Mouse (Mus musculus): ENCODE measurements at regions not wholly inside any gene's neighbourhood (a gene's known extent, or its start where the extent isn't known, plus 50 kb on each side); places are given as distances from the start of the nearest gene placed in this dataset.
A peak's percentile ranks its signal among the peaks of the same experiment; 100 is the strongest.

GRCm38 (mm10) chr13:30040288-30040687, 54.4 kb upstream of the E2f3 start:
- 0 out of 2 replicates have a peak, but pooled peaks cover 5% of the 10 kb centered on the region for H3K4me1 ChIP-seq

DNA sequence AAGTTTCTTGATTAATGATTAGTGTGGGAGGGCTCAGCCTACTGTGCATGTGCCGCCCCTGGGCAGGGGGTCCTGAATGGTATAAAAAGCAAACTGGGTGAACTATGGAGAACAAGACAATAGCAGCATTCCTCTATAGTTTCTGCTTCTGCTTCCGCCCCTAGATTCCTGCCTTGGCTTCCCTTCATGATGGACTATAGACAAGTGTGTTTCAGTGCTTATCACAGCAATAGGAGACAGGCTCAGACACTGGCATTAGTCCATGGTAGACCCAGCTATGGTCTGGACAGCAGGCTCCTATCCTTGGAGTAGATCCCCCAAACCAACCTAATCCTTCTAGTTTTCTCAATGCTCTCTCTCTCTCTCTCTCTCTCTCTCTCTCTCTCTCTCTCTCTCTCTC, 53.9 kb upstream of the E2f3 start:
- 80% methylated on average over 2 of the region's 2 CpGs for WGBS
- Histone ChIP-seq H3K9ac (no peak overlapping the region), H3K4me1 (0 out of 2 replicates have a peak, but pooled peaks cover 5% of the 10 kb centered on the region), H3K27ac (no peak overlapping the region), H3K4me2 (no peak overlapping the region), H3K36me3 (no peaks in the 10 kb centered on the region), H3K4me3 (no peak overlapping the region), H3K27me3 (no peaks in the 10 kb centered on the region), H3K9me3 (no peaks in the 10 kb centered on the region; the same call in 1 of the 2 replicates)
- no peak for ATAC-seq (ENCODE audit: borderline replicate concordance, extremely low read depth, low FRiP score, low TSS enrichment)

More at GRCm38 (mm10) chr13:30040288-30040687, 54.4 kb upstream of the E2f3 start:
- H3K4me3 ChIP-seq = no peak overlapping the region
- H3K9ac ChIP-seq = no peak overlapping the region
- H3K27me3 ChIP-seq = no peaks in the 10 kb centered on the region
- no peaks in the 10 kb centered on the region for H3K9me3 ChIP-seq
- no peak overlapping the region for H3K27ac ChIP-seq
- H3K36me3 ChIP-seq = no peaks in the 10 kb centered on the region
- ATAC-seq (ENCODE audit: borderline replicate concordance, extremely low read depth, low FRiP score, low TSS enrichment) = peak; percentile 56; the same call in 1 of the 2 replicates
- WGBS = 72% methylated on average over 4 of the region's 4 CpGs
- no peak overlapping the region for H3K4me2 ChIP-seq

GRCm38 (mm10) chr13:30036561-30036960, 50.7 kb upstream of the E2f3 start:
- H3K9me3 ChIP-seq = no peaks in the 10 kb centered on the region; the same call in 1 of the 2 replicates
- 60% methylated on average over 8 of the region's 8 CpGs for WGBS
- H3K36me3 ChIP-seq = no peaks in the 10 kb centered on the region
- no peak for ATAC-seq (ENCODE audit: borderline replicate concordance, extremely low read depth, low FRiP score, low TSS enrichment)
- H3K4me2 ChIP-seq = no peak overlapping the region
- no peaks in the 10 kb centered on the region for H3K27me3 ChIP-seq
- H3K9ac ChIP-seq = no peak overlapping the region
- peaks cover 14% of the 10 kb centered on the region; the same call in 1 of the 2 replicates for H3K4me1 ChIP-seq
- H3K27ac ChIP-seq = no peak overlapping the region
- H3K4me3 ChIP-seq = no peak overlapping the region

- Histone ChIP-seq H3K36me3 (no peaks in the 10 kb centered on the region), H3K9ac (no peak overlapping the region), H3K27ac (no peak overlapping the region), H3K4me1 (peaks cover 15% of the 10 kb centered on the region; the same call in 1 of the 2 replicates), H3K4me2 (no peak overlapping the region), H3K9me3 (no peaks in the 10 kb centered on the region; the same call in 1 of the 2 replicates), H3K27me3 (no peaks in the 10 kb centered on the region), H3K4me3 (no peak overlapping the region)
- 83% methylated on average over 3 of the region's 3 CpGs for WGBS
- ATAC-seq (ENCODE audit: borderline replicate concordance, extremely low read depth, low FRiP score, low TSS enrichment) = no peak
Observed at GRCm38 (mm10) chr13:30036071-30036470, 50.2 kb upstream of the E2f3 start.

Measured in lung, embryonic 15.5 days (tissue).